Mouse (Mus musculus) hindbrain, embryonic 13.5 days (tissue): ENCODE data around the gene Dpy19l3. TPM values are rescaled to one million over a fixed set of nuclear protein-coding genes. Genes with fewer than 3 reads are reported as not detected.

ENCODE experiments used
- ATAC-seq: fragments of 200-750 bp; cut with Nextera tagmentation; 2 replicates; pipeline ENCODE4 v1.8.0; 2017; ENCODE audit warnings: moderate TSS enrichment; ENCODE audit not compliant: low FRiP score
- H3K27ac ChIP-seq: fragments of 300-500 bp; sonication (generic); 2 replicates; pipeline ENCODE4 v1.5.1; 2015; ENCODE audit warnings: inconsistent platforms, mild to moderate bottlenecking, moderate library complexity
- H3K27me3 ChIP-seq: fragments of 300-500 bp; sonication (generic); 2 replicates; pipeline ENCODE4 v1.6.1; 2015; ENCODE audit warnings: mild to moderate bottlenecking, inconsistent platforms
- H3K36me3 ChIP-seq: fragments of 300-500 bp; sonication (generic); 2 replicates; pipeline ENCODE4 v1.6.1; 2015; ENCODE audit warnings: mild to moderate bottlenecking, inconsistent platforms
- H3K4me1 ChIP-seq: fragments of 300-500 bp; sonication (generic); replicated peaks from 2 replicates; pipeline ENCODE4 v1.6.1; 2015; ENCODE audit warnings: inconsistent platforms
- H3K4me2 ChIP-seq: fragments of 300-500 bp; sonication (generic); 2 replicates; pipeline ENCODE4 v1.6.1; 2015; ENCODE audit warnings: inconsistent platforms, mild to moderate bottlenecking, moderate library complexity
- H3K4me3 ChIP-seq: fragments of 300-500 bp; sonication (generic); 2 replicates; pipeline ENCODE4 v1.5.1; 2015; ENCODE audit warnings: mild to moderate bottlenecking, inconsistent platforms
- H3K9ac ChIP-seq: fragments of 300-500 bp; sonication (generic); 2 replicates; pipeline ENCODE4 v1.6.1; 2015; ENCODE audit warnings: mild to moderate bottlenecking, inconsistent platforms
- H3K9me3 ChIP-seq: fragments of 300-500 bp; sonication (generic); 2 replicates; pipeline ENCODE4 v1.6.1; 2016; ENCODE audit warnings: inconsistent platforms
- WGBS: fragments of 180-500 bp; shearing (Covaris S2); methylation state at CpG from one replicate; pipeline ENCODE4 v1.1.7; 2015; 5-methylcytosine and 5-hydroxymethylcytosine counted together
- polyA plus RNA-seq: library from polyadenylated mRNA; unstranded; fragments of >200 nt; fragmentation: Nextera tagmentation; extraction: Ambion mirVana; gene quantifications from 2 replicates; pipeline ENCODE4 v1.2.1, GENCODE M21; 2015

The Dpy19l3 gene
- polyA plus RNA-seq, 1 experiment from 2014 or later: 42.5 TPM

GRCm38 (mm10) chr7:35710366-35710765 lies 43.9 kb downstream of the Dpy19l3 start:
- WGBS: 91% methylated on average over 5 of the region's 5 CpGs
- no peak overlapping the region for H3K4me3 ChIP-seq
- no peaks in the 10 kb centered on the region for H3K4me1 ChIP-seq
- H3K36me3 ChIP-seq: peaks cover 79% of the 10 kb centered on the region
- H3K9me3 ChIP-seq: no peaks in the 10 kb centered on the region
- no peak overlapping the region for H3K4me2 ChIP-seq
- no peak overlapping the region for H3K27ac ChIP-seq
- ATAC-seq: no peak
- H3K27me3 ChIP-seq: no peaks in the 10 kb centered on the region
- no peak overlapping the region for H3K9ac ChIP-seq

GRCm38 (mm10) chr7:35708101-35708500 lies 46.2 kb downstream of the Dpy19l3 start:
- Histone ChIP-seq H3K9me3 (no peaks in the 10 kb centered on the region), H3K4me2 (no peak overlapping the region), H3K27ac (no peak overlapping the region), H3K4me1 (no peaks in the 10 kb centered on the region), H3K36me3 (peaks cover 76% of the 10 kb centered on the region), H3K4me3 (no peak overlapping the region), H3K9ac (no peak overlapping the region), H3K27me3 (no peaks in the 10 kb centered on the region)
- 94% methylated on average over 16 of the region's 16 CpGs for WGBS
- ATAC-seq: no peak

- Histone ChIP-seq H3K36me3 (peaks cover 57% of the 10 kb centered on the region), H3K4me2 (no peak overlapping the region), H3K4me1 (no peaks in the 10 kb centered on the region), H3K9me3 (no peaks in the 10 kb centered on the region), H3K27ac (no peak overlapping the region), H3K9ac (no peak overlapping the region), H3K27me3 (no peaks in the 10 kb centered on the region), H3K4me3 (no peak overlapping the region)
- WGBS: 93% methylated on average over 8 of the region's 8 CpGs
- ATAC-seq: no peak
Observed at GRCm38 (mm10) chr7:35699005-35699404, 55.2 kb downstream of the Dpy19l3 start.

- WGBS: 94% methylated on average over 1 of the region's 1 CpGs
- ATAC-seq: no peak
- H3K36me3 ChIP-seq: peaks cover 48% of the 10 kb centered on the region
- no peak overlapping the region for H3K9ac ChIP-seq
- no peak overlapping the region for H3K27ac ChIP-seq
- H3K4me3 ChIP-seq: no peak overlapping the region
- H3K4me2 ChIP-seq: no peak overlapping the region
- H3K4me1 ChIP-seq: no peaks in the 10 kb centered on the region
- H3K9me3 ChIP-seq: no peaks in the 10 kb centered on the region
- no peaks in the 10 kb centered on the region for H3K27me3 ChIP-seq
Observed at GRCm38 (mm10) chr7:35698073-35698472, 56.2 kb downstream of the Dpy19l3 start.

- H3K4me1 ChIP-seq: peaks cover 24% of the 10 kb centered on the region
- H3K9me3 ChIP-seq: no peaks in the 10 kb centered on the region
- no peak overlapping the region; the same call in 1 of the 2 replicates for H3K27ac ChIP-seq
- H3K4me2 ChIP-seq: no peak overlapping the region
- ATAC-seq: no peak
- H3K9ac ChIP-seq: no peak overlapping the region
- H3K27me3 ChIP-seq: no peaks in the 10 kb centered on the region
- WGBS: 95% methylated on average over 12 of the region's 12 CpGs
- peaks cover 49% of the 10 kb centered on the region for H3K36me3 ChIP-seq
- no peak overlapping the region for H3K4me3 ChIP-seq
Observed at GRCm38 (mm10) chr7:35692641-35693040, 61.6 kb downstream of the Dpy19l3 start.

GRCm38 (mm10) chr7:35692117-35692516 lies 62.1 kb downstream of the Dpy19l3 start:
- ATAC-seq: peak; percentile 49; the same call in 1 of the 2 replicates
- Histone ChIP-seq H3K36me3 (peaks cover 49% of the 10 kb centered on the region), H3K4me2 (no peak overlapping the region), H3K27ac (peak overlapping the region; percentile 58), H3K9me3 (no peaks in the 10 kb centered on the region), H3K9ac (peak overlapping the region; percentile 39; the same call in 1 of the 2 replicates), H3K4me1 (peaks cover 29% of the 10 kb centered on the region), H3K27me3 (no peaks in the 10 kb centered on the region), H3K4me3 (no peak overlapping the region)
- WGBS: 66% methylated on average over 14 of the region's 14 CpGs

GRCm38 (mm10) chr7:35688781-35689349 lies 65.4 kb downstream of the Dpy19l3 start:
- Histone ChIP-seq H3K9me3 (no peaks in the 10 kb centered on the region), H3K27ac (no peak overlapping the region), H3K4me3 (no peak overlapping the region), H3K27me3 (no peaks in the 10 kb centered on the region), H3K36me3 (peaks cover 31% of the 10 kb centered on the region), H3K4me2 (no peak overlapping the region), H3K9ac (no peak overlapping the region), H3K4me1 (peaks cover 40% of the 10 kb centered on the region)
- ATAC-seq: no peak
- WGBS: 78% methylated on average over 11 of the region's 11 CpGs

GRCm38 (mm10) chr7:35688276-35688675 lies 66.0 kb downstream of the Dpy19l3 start:
- no peak for ATAC-seq
- Histone ChIP-seq H3K4me1 (peaks cover 42% of the 10 kb centered on the region), H3K4me3 (no peak overlapping the region), H3K36me3 (peaks cover 31% of the 10 kb centered on the region), H3K4me2 (no peak overlapping the region), H3K9ac (0 out of 2 replicates have a peak overlapping the region, but pooled peaks have one; percentile 2), H3K27me3 (no peaks in the 10 kb centered on the region), H3K9me3 (no peaks in the 10 kb centered on the region), H3K27ac (no peak overlapping the region)
- WGBS: 39% methylated on average over 9 of the region's 9 CpGs

- Histone ChIP-seq H3K27me3 (no peaks in the 10 kb centered on the region), H3K36me3 (peaks cover 24% of the 10 kb centered on the region), H3K4me2 (peak overlapping the region; percentile 9; the same call in 1 of the 2 replicates), H3K4me1 (peaks cover 38% of the 10 kb centered on the region), H3K27ac (no peak overlapping the region), H3K9ac (no peak overlapping the region), H3K4me3 (no peak overlapping the region), H3K9me3 (no peaks in the 10 kb centered on the region)
- WGBS: 31% methylated on average over 10 of the region's 10 CpGs
- ATAC-seq: no peak
Observed at GRCm38 (mm10) chr7:35687229-35687628, 67.0 kb downstream of the Dpy19l3 start.

- Histone ChIP-seq H3K27me3 (no peaks in the 10 kb centered on the region), H3K27ac (peak overlapping the region; percentile 59; the same call in 1 of the 2 replicates), H3K9ac (no peak overlapping the region), H3K36me3 (peaks cover 20% of the 10 kb centered on the region), H3K4me3 (no peak overlapping the region), H3K9me3 (no peaks in the 10 kb centered on the region), H3K4me2 (0 out of 2 replicates have a peak overlapping the region, but pooled peaks have one; percentile 9), H3K4me1 (peaks cover 33% of the 10 kb centered on the region)
- 27% methylated on average over 13 of the region's 13 CpGs for WGBS
- no peak for ATAC-seq
Observed at GRCm38 (mm10) chr7:35686756-35687155, 67.5 kb downstream of the Dpy19l3 start.

- WGBS: 72% methylated on average over 11 of the region's 11 CpGs
- no peaks in the 10 kb centered on the region for H3K27me3 ChIP-seq
- H3K4me2 ChIP-seq: no peak overlapping the region
- H3K27ac ChIP-seq: peak overlapping the region; percentile 59; the same call in 1 of the 2 replicates
- H3K4me3 ChIP-seq: no peak overlapping the region
- no peaks in the 10 kb centered on the region for H3K9me3 ChIP-seq
- peaks cover 32% of the 10 kb centered on the region for H3K4me1 ChIP-seq
- H3K9ac ChIP-seq: no peak overlapping the region
- ATAC-seq: no peak
- H3K36me3 ChIP-seq: peaks cover 17% of the 10 kb centered on the region
Observed at GRCm38 (mm10) chr7:35686216-35686615, 68.0 kb downstream of the Dpy19l3 start.

GRCm38 (mm10) chr7:35683409-35684122 lies 70.7 kb downstream of the Dpy19l3 start:
- no peaks in the 10 kb centered on the region for H3K9me3 ChIP-seq
- 0 out of 2 replicates have a peak overlapping the region, but pooled peaks have one; percentile 4 for H3K4me2 ChIP-seq
- no peaks in the 10 kb centered on the region for H3K36me3 ChIP-seq
- H3K9ac ChIP-seq: no peak overlapping the region
- H3K4me1 ChIP-seq: peaks cover 27% of the 10 kb centered on the region
- no peak overlapping the region for H3K4me3 ChIP-seq
- peak; percentile 45; the same call in 1 of the 2 replicates for ATAC-seq
- H3K27ac ChIP-seq: no peak overlapping the region
- WGBS: 68% methylated on average over 6 of the region's 6 CpGs
- no peaks in the 10 kb centered on the region for H3K27me3 ChIP-seq
